ENCODE assay signal across 18 mouse cellular contexts in the genomic region with DNA sequence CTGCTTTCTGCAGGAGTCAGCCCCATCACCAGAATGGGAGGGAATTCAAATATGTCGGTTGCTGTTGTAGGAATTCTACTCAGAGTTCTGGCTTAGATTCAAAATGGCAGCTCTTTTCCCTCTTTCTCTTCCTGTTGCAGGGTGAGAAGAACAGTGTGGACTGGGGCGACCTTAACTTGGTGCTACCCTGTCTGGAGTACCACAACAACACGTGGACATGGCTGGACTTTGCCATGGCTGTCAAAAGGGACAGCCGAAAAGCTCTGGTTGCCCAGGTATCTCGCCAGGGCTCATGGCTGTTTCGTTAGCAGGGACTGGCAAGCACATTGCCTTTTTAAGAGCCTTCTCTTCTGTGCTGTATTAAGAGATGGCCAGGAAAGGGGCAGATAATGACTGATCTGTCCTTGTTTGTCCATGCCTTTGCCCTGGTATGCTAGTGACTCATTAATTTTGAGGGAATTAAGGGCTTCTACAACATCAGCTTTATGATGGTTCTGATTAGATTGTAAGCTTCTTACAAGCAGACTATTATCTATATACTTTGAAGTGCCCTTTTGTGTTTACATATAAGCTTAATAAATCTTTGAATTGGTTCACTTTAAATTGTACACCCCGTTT. TPM values are rescaled to one million over a fixed set of nuclear protein-coding genes. Genes with fewer than 3 reads are reported as not detected.
DNase-seq lines count a peak whose midpoint lies in the region; ATAC-seq and TF ChIP-seq lines count a peak whose summit lies in the region.
"Had no signal": no experiment of that assay in that cellular context is flagged by ENCODE, and none has a peak within 500 bp of the region (broad histone marks: within the 10 kb centered on the region; RNA-seq: fewer than 3 reads in every experiment).

No protein-coding gene starts in this region.

- intact Hi-C loops in left cerebral cortex, postnatal 4 days (cut with DNase I): no loop called here

- H3K27ac ChIP-seq in intestine, embryonic 14.5 days (ENCODE audit: low read depth): no peak overlapping the region
- no peak overlapping the region for H3K27ac ChIP-seq in intestine, embryonic 15.5 days
- peak overlapping the region; percentile 1; the same call in 1 of the 2 replicates for H3K27ac ChIP-seq in intestine, postnatal 0 days (ENCODE audit: low read depth, low read length)
- no peak overlapping the region for H3K27ac ChIP-seq in hindbrain, embryonic 14.5 days
- H3K27ac ChIP-seq: embryonic facial prominence, embryonic 10.5 days; embryonic facial prominence, embryonic 12.5 days; forebrain, embryonic 13.5 days; forebrain, embryonic 15.5 days had no signal

- peaks cover 79% of the 10 kb centered on the region for H3K36me3 ChIP-seq in intestine, embryonic 14.5 days (ENCODE audit: control insufficient read depth, insufficient read depth, low read length)
- peaks cover 43% of the 10 kb centered on the region for H3K36me3 ChIP-seq in intestine, embryonic 15.5 days
- H3K36me3 ChIP-seq in intestine, postnatal 0 days (ENCODE audit: control insufficient read depth, insufficient read depth): peaks cover 80% of the 10 kb centered on the region
- peaks cover 98% of the 10 kb centered on the region for H3K36me3 ChIP-seq in hindbrain, embryonic 14.5 days (replicated peaks; ENCODE audit: control insufficient read depth, insufficient read depth)

- no peak overlapping the region for H3K4me3 ChIP-seq in intestine, embryonic 14.5 days (ENCODE audit: low read depth, low read length)
- no peak overlapping the region for H3K4me3 ChIP-seq in intestine, embryonic 15.5 days (replicated peaks)
- no peak overlapping the region for H3K4me3 ChIP-seq in intestine, postnatal 0 days (ENCODE audit: low read depth, low read length)
- no peak overlapping the region for H3K4me3 ChIP-seq in hindbrain, embryonic 14.5 days (replicated peaks; ENCODE audit: low read length)
- H3K4me3 ChIP-seq: embryonic facial prominence, embryonic 10.5 days; embryonic facial prominence, embryonic 12.5 days; forebrain, embryonic 13.5 days; forebrain, embryonic 15.5 days had no signal

- H3K27me3 ChIP-seq in intestine, embryonic 14.5 days (replicated peaks; ENCODE audit: control insufficient read depth, insufficient read depth, low read length): no peaks in the 10 kb centered on the region
- H3K27me3 ChIP-seq in intestine, embryonic 15.5 days (replicated peaks): no peaks in the 10 kb centered on the region
- H3K27me3 ChIP-seq in intestine, postnatal 0 days (replicated peaks; ENCODE audit: control insufficient read depth, insufficient read depth, low read length): no peaks in the 10 kb centered on the region
- H3K27me3 ChIP-seq in hindbrain, embryonic 14.5 days (ENCODE audit: control insufficient read depth, insufficient read depth, low read length): no peaks in the 10 kb centered on the region
- H3K27me3 ChIP-seq: embryonic facial prominence, embryonic 12.5 days; forebrain, embryonic 13.5 days; forebrain, embryonic 15.5 days had no signal

- no peaks in the 10 kb centered on the region for H3K9me3 ChIP-seq in intestine, embryonic 14.5 days (ENCODE audit: control insufficient read depth, low read length)
- H3K9me3 ChIP-seq in intestine, embryonic 15.5 days: no peaks in the 10 kb centered on the region
- H3K9me3 ChIP-seq in intestine, postnatal 0 days (ENCODE audit: control insufficient read depth): no peaks in the 10 kb centered on the region
- no peaks in the 10 kb centered on the region for H3K9me3 ChIP-seq in hindbrain, embryonic 14.5 days (ENCODE audit: control insufficient read depth, low read length)
- H3K9me3 ChIP-seq: embryonic facial prominence, embryonic 10.5 days; embryonic facial prominence, embryonic 12.5 days; forebrain, embryonic 13.5 days; forebrain, embryonic 15.5 days had no signal

- H3K9ac ChIP-seq in intestine, embryonic 14.5 days (ENCODE audit: low read length): no peak overlapping the region
- H3K9ac ChIP-seq in intestine, embryonic 15.5 days: no peak overlapping the region
- no peak overlapping the region for H3K9ac ChIP-seq in intestine, postnatal 0 days (ENCODE audit: low read depth, low read length)
- H3K9ac ChIP-seq in hindbrain, embryonic 14.5 days: no peak overlapping the region
- H3K9ac ChIP-seq: embryonic facial prominence, embryonic 12.5 days; forebrain, embryonic 13.5 days; forebrain, embryonic 15.5 days had no signal

- H3K4me2 ChIP-seq in intestine, embryonic 14.5 days (ENCODE audit: low read length): no peak overlapping the region
- no peak overlapping the region for H3K4me2 ChIP-seq in intestine, embryonic 15.5 days (replicated peaks)
- no peak overlapping the region for H3K4me2 ChIP-seq in intestine, postnatal 0 days (replicated peaks; ENCODE audit: low read depth)
- H3K4me2 ChIP-seq in hindbrain, embryonic 14.5 days (replicated peaks): no peak overlapping the region
- H3K4me2 ChIP-seq: embryonic facial prominence, embryonic 12.5 days; forebrain, embryonic 13.5 days; forebrain, embryonic 15.5 days had no signal

- 85% methylated on average over 7 of the region's 7 CpGs for WGBS in intestine, embryonic 14.5 days
- WGBS in intestine, embryonic 15.5 days: 71% methylated on average over 7 of the region's 7 CpGs
- WGBS in intestine, postnatal 0 days: 52% methylated on average over 7 of the region's 7 CpGs
- 95% methylated on average over 7 of the region's 7 CpGs for whole genome bisulfite sequencing in hindbrain, embryonic 14.5 days

- DNase-seq in intestine, embryonic 14.5 days (ENCODE audit: low spot score): no peak
- DNase-seq in right cerebral cortex, postnatal 4 days: no peak
- no peak for DNase-seq in left cerebral cortex, postnatal 4 days
- no peak for DNase-seq in hindbrain, embryonic 14.5 days (ENCODE audit: low spot score)
- DNase-seq: adrenal gland, adult 2 months; adrenal gland, postnatal 10 days; adrenal gland, postnatal 25 days; cerebellum, adult 11 months; cerebellum, adult 18-20 months; cerebellum, adult 8-10 months; cerebellum, adult 9-11 months; cerebellum, postnatal 14 days had no signal

- H3K4me1 ChIP-seq in intestine, embryonic 14.5 days (replicated peaks; ENCODE audit: control insufficient read depth, insufficient read depth, low read length): no peaks in the 10 kb centered on the region
- H3K4me1 ChIP-seq in intestine, embryonic 15.5 days (replicated peaks): no peaks in the 10 kb centered on the region
- no peaks in the 10 kb centered on the region for H3K4me1 ChIP-seq in intestine, postnatal 0 days (replicated peaks; ENCODE audit: control insufficient read depth, insufficient read depth, low read length)
- H3K4me1 ChIP-seq in hindbrain, embryonic 14.5 days (replicated peaks; ENCODE audit: control insufficient read depth, insufficient read depth, low read length): no peaks in the 10 kb centered on the region
- H3K4me1 ChIP-seq: embryonic facial prominence, embryonic 10.5 days; embryonic facial prominence, embryonic 12.5 days; forebrain, embryonic 13.5 days; forebrain, embryonic 15.5 days had no signal

- no peak for TF ChIP-seq CTCF in intestine, postnatal 0 days (IDR thresholded peaks at IDR 0.05; ENCODE audit: low read depth)

- ATAC-seq in intestine, embryonic 14.5 days (replicated peaks; ENCODE audit: low FRiP score, low TSS enrichment, low read depth): peak; percentile 43; the same call in 1 of the 2 replicates
- peak; percentile 55; the same call in 1 of the 2 replicates for ATAC-seq in intestine, embryonic 15.5 days
- peak; percentile 44; the same call in 1 of the 2 replicates for ATAC-seq in intestine, postnatal 0 days
- ATAC-seq in hindbrain, embryonic 14.5 days (ENCODE audit: low FRiP score): no peak
- ATAC-seq: forebrain, embryonic 13.5 days; forebrain, embryonic 15.5 days had no signal

RNA-seq across cellular contexts. Expression of gene BC030499, which starts 1.4 kb away (rescaled TPM):
- polyA plus RNA-seq in intestine, embryonic 14.5 days (2014; fragmentation: Nextera tagmentation; extraction: Ambion mirVana): 0.17 and 0.24 TPM in 2 replicates
- 0.16 and 0.33 TPM in 2 replicates for polyA plus RNA-seq in intestine, embryonic 15.5 days (2015; fragmentation: Nextera tagmentation; extraction: Ambion mirVana)
- 0.07 TPM in 1 of 2 replicates, not detected in the other for polyA plus RNA-seq in intestine, postnatal 0 days (2015; fragmentation: Nextera tagmentation; extraction: Ambion mirVana)
- 1 to 10 TPM in 1 of 2 experiments, under 1 TPM in 1; 0.72 to 1.1 TPM for total RNA-seq in left cerebral cortex, postnatal 4 days (2021)
- polyA plus RNA-seq in hindbrain, embryonic 14.5 days (2014; fragmentation: Nextera tagmentation; extraction: Ambion mirVana): 0.16 and 0.35 TPM in 2 replicates

RNA-seq across cellular contexts. Expression of gene Spag5, which starts 12.1 kb away (rescaled TPM):
- polyA plus RNA-seq in intestine, embryonic 14.5 days (2014; fragmentation: Nextera tagmentation; extraction: Ambion mirVana): 34.1 and 40.0 TPM in 2 replicates
- 26.8 and 28.3 TPM in 2 replicates for polyA plus RNA-seq in intestine, embryonic 15.5 days (2015; fragmentation: Nextera tagmentation; extraction: Ambion mirVana)
- polyA plus RNA-seq in intestine, postnatal 0 days (2015; fragmentation: Nextera tagmentation; extraction: Ambion mirVana): 4.5 and 4.6 TPM in 2 replicates
- total RNA-seq in left cerebral cortex, postnatal 4 days (2021): 1 to 10 TPM; 5.2 to 6.2 TPM
- 5.6 and 9.2 TPM in 2 replicates for polyA plus RNA-seq in hindbrain, embryonic 14.5 days (2014; fragmentation: Nextera tagmentation; extraction: Ambion mirVana)

RNA-seq across cellular contexts. Expression of gene 2610507B11Rik, which starts 27.7 kb away (rescaled TPM):
- polyA plus RNA-seq in intestine, embryonic 14.5 days (2014; fragmentation: Nextera tagmentation; extraction: Ambion mirVana): 74.4 and 75.6 TPM in 2 replicates
- polyA plus RNA-seq in intestine, embryonic 15.5 days (2015; fragmentation: Nextera tagmentation; extraction: Ambion mirVana): 68.6 and 71.1 TPM in 2 replicates
- 49.9 and 54.9 TPM in 2 replicates for polyA plus RNA-seq in intestine, postnatal 0 days (2015; fragmentation: Nextera tagmentation; extraction: Ambion mirVana)
- 100 to 1,000 TPM; 111 to 113 TPM for total RNA-seq in left cerebral cortex, postnatal 4 days (2021)
- polyA plus RNA-seq in hindbrain, embryonic 14.5 days (2014; fragmentation: Nextera tagmentation; extraction: Ambion mirVana): 64.2 and 67.2 TPM in 2 replicates

RNA-seq across cellular contexts. Expression of gene Aldoc, which starts 33.5 kb away (rescaled TPM):
- polyA plus RNA-seq in intestine, embryonic 14.5 days (2014; fragmentation: Nextera tagmentation; extraction: Ambion mirVana): 20.0 and 21.1 TPM in 2 replicates
- polyA plus RNA-seq in intestine, embryonic 15.5 days (2015; fragmentation: Nextera tagmentation; extraction: Ambion mirVana): 23.1 and 29.0 TPM in 2 replicates
- polyA plus RNA-seq in intestine, postnatal 0 days (2015; fragmentation: Nextera tagmentation; extraction: Ambion mirVana): 9.3 and 9.4 TPM in 2 replicates
- 100 to 1,000 TPM; 109 to 113 TPM for total RNA-seq in left cerebral cortex, postnatal 4 days (2021)
- 278 and 292 TPM in 2 replicates for polyA plus RNA-seq in hindbrain, embryonic 14.5 days (2014; fragmentation: Nextera tagmentation; extraction: Ambion mirVana)

RNA-seq across cellular contexts. Expression of gene Pigs, which starts 39.0 kb away (rescaled TPM):
- polyA plus RNA-seq in intestine, embryonic 14.5 days (2014; fragmentation: Nextera tagmentation; extraction: Ambion mirVana): 76.2 and 79.1 TPM in 2 replicates
- polyA plus RNA-seq in intestine, embryonic 15.5 days (2015; fragmentation: Nextera tagmentation; extraction: Ambion mirVana): 78.6 and 85.0 TPM in 2 replicates
- polyA plus RNA-seq in intestine, postnatal 0 days (2015; fragmentation: Nextera tagmentation; extraction: Ambion mirVana): 58.6 and 60.8 TPM in 2 replicates
- 10 to 100 TPM; 52.9 to 59.9 TPM for total RNA-seq in left cerebral cortex, postnatal 4 days (2021)
- polyA plus RNA-seq in hindbrain, embryonic 14.5 days (2014; fragmentation: Nextera tagmentation; extraction: Ambion mirVana): 76.4 and 76.5 TPM in 2 replicates
